Mouse (Mus musculus): ENCODE data around the gene Crip1.

- TF ChIP-seq CTCF (IDR thresholded peaks at IDR 0.05; ENCODE audit: borderline replicate concordance, insufficient read depth, low read depth, low read length) (no peak), POLR2A (IDR thresholded peaks at IDR 0.05; ENCODE audit: borderline replicate concordance, insufficient read depth, low read length) (no peak)
Observed at GRCm38 (mm10) chr12:113149896-113150295, 3.8 kb downstream of the Crip1 start.
